Mouse (Mus musculus) neural tube, embryonic 13.5 days (tissue): ENCODE measurements at regions not wholly inside any gene's neighbourhood (a gene's known extent, or its start where the extent isn't known, plus 50 kb on each side); places are given as distances from the start of the nearest gene placed in this dataset.

Experiments
- ATAC-seq: fragments of 200-750 bp; cut with Nextera tagmentation; 2 replicates; pipeline ENCODE4 v1.8.0; 2017; ENCODE audit warnings: low read depth, mild to moderate bottlenecking, moderate TSS enrichment, moderate library complexity
- H3K27ac ChIP-seq: fragments of 300-500 bp; sonication (generic); replicated peaks from 2 replicates; pipeline ENCODE4 v1.5.1; 2015; ENCODE audit warnings: moderate library complexity, mild to moderate bottlenecking, inconsistent platforms
- H3K27me3 ChIP-seq: fragments of 300-500 bp; sonication (generic); 2 replicates; pipeline ENCODE4 v1.6.1; 2015; ENCODE audit warnings: mild to moderate bottlenecking, inconsistent platforms
- H3K36me3 ChIP-seq: fragments of 300-500 bp; sonication (generic); 2 replicates; pipeline ENCODE4 v1.6.1; 2015; ENCODE audit warnings: mild to moderate bottlenecking, inconsistent platforms
- H3K4me1 ChIP-seq: fragments of 300-500 bp; sonication (generic); replicated peaks from 2 replicates; pipeline ENCODE4 v1.6.1; 2015; ENCODE audit warnings: inconsistent platforms
- H3K4me2 ChIP-seq: fragments of 300-500 bp; sonication (generic); 2 replicates; pipeline ENCODE4 v1.6.1; 2015; ENCODE audit warnings: inconsistent platforms, mild to moderate bottlenecking, moderate library complexity
- H3K4me3 ChIP-seq: fragments of 300-500 bp; sonication (generic); 2 replicates; pipeline ENCODE4 v1.5.1; 2015; ENCODE audit warnings: mild to moderate bottlenecking, inconsistent platforms
- H3K9ac ChIP-seq: fragments of 300-500 bp; sonication (generic); 2 replicates; pipeline ENCODE4 v1.6.1; 2015; ENCODE audit warnings: moderate library complexity, mild to moderate bottlenecking, inconsistent platforms
- H3K9me3 ChIP-seq: fragments of 300-500 bp; sonication (generic); 2 replicates; pipeline ENCODE4 v1.6.1; 2016; ENCODE audit warnings: inconsistent platforms
- WGBS: fragments of 180-500 bp; shearing (Covaris S2); methylation state at CpG from one replicate; pipeline ENCODE4 v1.1.7; 2015; 5-methylcytosine and 5-hydroxymethylcytosine counted together

DNA sequence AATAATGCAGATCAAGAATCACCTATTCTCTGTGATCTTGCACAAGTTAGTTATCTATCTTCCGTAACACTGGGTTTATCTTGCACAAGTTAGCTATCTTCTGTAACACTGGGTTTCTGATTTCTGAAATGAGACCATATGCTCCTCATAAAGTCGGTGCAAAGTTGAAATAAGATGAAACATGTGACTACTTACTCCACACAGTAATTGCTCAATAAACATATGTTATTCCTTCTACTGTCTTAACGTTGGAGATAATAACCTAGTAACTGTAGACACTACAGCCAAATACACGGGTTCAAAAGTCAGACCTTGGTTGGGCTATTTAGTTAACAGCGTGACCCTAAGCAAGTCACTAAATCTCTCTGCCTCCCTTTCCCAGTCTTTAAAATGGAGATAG is 65.8 kb upstream of the Atp11b start:
- 83% methylated on average over 5 of the region's 5 CpGs for WGBS
- Histone ChIP-seq H3K9me3 (no peaks in the 10 kb centered on the region), H3K4me1 (no peaks in the 10 kb centered on the region), H3K27me3 (no peaks in the 10 kb centered on the region), H3K36me3 (no peaks in the 10 kb centered on the region), H3K4me3 (no peak overlapping the region), H3K4me2 (no peak overlapping the region), H3K9ac (no peak overlapping the region), H3K27ac (no peak overlapping the region)
- no peak for ATAC-seq

DNA sequence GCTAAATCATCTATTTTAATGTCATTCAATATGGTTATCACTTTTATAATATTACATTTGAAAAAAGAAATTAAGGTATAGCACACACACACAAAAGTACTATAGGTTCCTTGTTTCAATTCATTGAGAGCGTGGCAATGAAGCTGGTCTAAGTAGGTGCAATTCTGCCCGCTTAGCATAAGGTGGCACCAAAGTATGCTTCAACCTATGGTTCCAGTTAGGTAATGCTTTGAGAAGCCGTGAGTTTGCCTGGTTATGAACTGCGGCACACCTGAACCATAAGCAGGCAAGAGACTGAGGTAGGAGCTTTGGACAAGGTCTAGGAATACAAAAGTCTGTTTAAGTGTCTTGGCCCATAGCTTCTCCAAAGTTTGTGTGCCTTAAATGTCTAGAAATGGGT is 65.1 kb upstream of the Atp11b start:
- no peak overlapping the region for H3K4me3 ChIP-seq
- 29% methylated on average over 4 of the region's 4 CpGs for WGBS
- peak; percentile 50 for ATAC-seq
- H3K4me2 ChIP-seq = no peak overlapping the region
- no peaks in the 10 kb centered on the region for H3K27me3 ChIP-seq
- H3K9me3 ChIP-seq = no peaks in the 10 kb centered on the region
- H3K27ac ChIP-seq = no peak overlapping the region
- H3K36me3 ChIP-seq = no peaks in the 10 kb centered on the region
- H3K4me1 ChIP-seq = no peaks in the 10 kb centered on the region
- H3K9ac ChIP-seq = no peak overlapping the region

DNA sequence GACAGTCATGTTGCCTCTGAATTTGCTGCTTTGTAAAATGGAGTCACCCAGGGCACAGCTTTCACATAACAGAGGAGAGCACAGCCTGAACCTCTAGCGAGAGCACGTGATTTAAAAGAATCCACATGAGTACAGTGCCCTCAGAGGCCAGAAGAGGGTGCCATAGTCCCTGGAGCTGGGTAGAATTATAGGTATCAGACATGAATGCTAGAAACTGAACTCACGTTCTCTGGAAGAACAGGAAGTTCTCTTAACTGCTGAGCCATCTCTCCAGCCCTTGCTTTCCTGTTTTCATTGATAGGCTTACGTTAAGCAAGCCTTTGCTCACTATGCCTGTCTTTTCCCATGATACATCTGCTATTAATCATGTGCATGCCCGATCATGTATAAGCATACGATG is 60.9 kb upstream of the Atp11b start:
- no peak overlapping the region for H3K27ac ChIP-seq
- no peaks in the 10 kb centered on the region for H3K36me3 ChIP-seq
- H3K9ac ChIP-seq = no peak overlapping the region
- H3K4me3 ChIP-seq = no peak overlapping the region
- WGBS = 53% methylated on average over 6 of the region's 6 CpGs
- no peaks in the 10 kb centered on the region for H3K27me3 ChIP-seq
- ATAC-seq = no peak; the same call in 1 of the 2 replicates
- H3K4me1 ChIP-seq = no peaks in the 10 kb centered on the region
- H3K4me2 ChIP-seq = no peak overlapping the region
- H3K9me3 ChIP-seq = no peaks in the 10 kb centered on the region

DNA sequence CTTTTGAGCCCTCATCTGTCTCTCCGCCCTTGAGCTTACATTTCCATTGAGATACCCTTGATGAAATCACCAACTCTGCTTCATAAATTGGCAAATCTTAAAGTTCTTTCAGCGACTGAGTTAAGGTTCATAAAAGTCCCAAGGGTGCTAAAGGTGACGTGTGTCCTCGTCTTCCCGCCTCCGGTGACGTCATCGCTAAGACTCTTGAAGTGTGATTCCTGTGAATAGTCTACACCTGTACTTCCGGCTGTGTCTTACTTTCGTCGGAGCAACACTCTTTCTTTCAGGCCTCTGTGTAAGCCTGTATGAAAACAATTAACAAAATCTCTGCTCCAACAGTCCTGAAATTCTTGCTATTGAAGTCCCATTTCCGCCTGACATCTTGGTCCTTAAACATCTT is 60.4 kb upstream of the Atp11b start:
- Histone ChIP-seq H3K4me2 (no peak overlapping the region), H3K4me1 (no peaks in the 10 kb centered on the region), H3K27ac (no peak overlapping the region), H3K4me3 (no peak overlapping the region), H3K9ac (no peak overlapping the region), H3K27me3 (no peaks in the 10 kb centered on the region), H3K9me3 (no peaks in the 10 kb centered on the region), H3K36me3 (no peaks in the 10 kb centered on the region)
- ATAC-seq = no peak
- WGBS = 88% methylated on average over 12 of the region's 12 CpGs

DNA sequence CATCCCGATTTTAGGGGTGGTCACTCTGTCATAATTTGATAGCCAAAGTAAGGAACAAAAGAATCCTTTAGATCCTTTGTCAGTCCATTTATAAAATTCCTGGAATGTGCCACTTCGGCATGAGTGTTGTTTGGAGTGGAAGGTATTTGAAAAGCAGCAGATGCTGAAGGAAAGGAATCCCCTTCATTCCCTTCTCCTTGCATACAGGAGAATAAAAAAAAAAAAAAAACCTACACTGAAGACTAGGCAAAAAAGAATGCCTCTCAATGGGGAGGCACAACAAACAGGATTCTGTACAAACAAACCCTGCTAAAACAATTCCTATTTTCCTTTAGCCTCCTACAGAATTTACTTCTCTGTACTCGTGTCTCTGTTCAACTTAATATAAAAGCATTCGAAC is 59.7 kb upstream of the Atp11b start:
- H3K27ac ChIP-seq = no peak overlapping the region
- 78% methylated on average over 4 of the region's 4 CpGs for WGBS
- H3K4me3 ChIP-seq = no peak overlapping the region
- H3K4me2 ChIP-seq = no peak overlapping the region
- no peaks in the 10 kb centered on the region for H3K4me1 ChIP-seq
- H3K27me3 ChIP-seq = no peaks in the 10 kb centered on the region
- ATAC-seq = no peak
- H3K9me3 ChIP-seq = no peaks in the 10 kb centered on the region
- no peak overlapping the region for H3K9ac ChIP-seq
- no peaks in the 10 kb centered on the region for H3K36me3 ChIP-seq

DNA sequence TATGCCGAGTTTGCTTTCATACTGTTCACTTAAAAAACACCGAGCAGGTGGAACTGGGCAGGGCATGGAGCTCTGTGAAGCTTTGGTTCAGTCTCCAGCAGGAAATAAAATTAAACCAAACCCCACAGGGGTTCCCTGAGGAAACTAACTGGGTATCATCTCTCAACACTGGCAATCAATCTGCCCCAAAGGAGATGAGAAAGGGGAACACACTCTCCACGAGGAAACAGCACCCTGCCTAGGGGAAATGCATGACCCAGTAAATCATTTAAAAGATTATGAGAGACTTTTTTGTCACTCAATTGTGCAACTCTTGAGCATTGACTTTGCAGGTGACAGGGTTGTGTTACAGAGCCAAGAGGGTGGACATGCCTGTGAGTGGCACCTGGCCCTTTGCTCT is 58.0 kb upstream of the Atp11b start:
- Histone ChIP-seq H3K4me3 (no peak overlapping the region), H3K9ac (no peak overlapping the region), H3K9me3 (no peaks in the 10 kb centered on the region), H3K27me3 (no peaks in the 10 kb centered on the region), H3K27ac (no peak overlapping the region), H3K4me2 (no peak overlapping the region), H3K4me1 (no peaks in the 10 kb centered on the region), H3K36me3 (no peaks in the 10 kb centered on the region)
- WGBS = 70% methylated on average over 3 of the region's 3 CpGs
- no peak for ATAC-seq

DNA sequence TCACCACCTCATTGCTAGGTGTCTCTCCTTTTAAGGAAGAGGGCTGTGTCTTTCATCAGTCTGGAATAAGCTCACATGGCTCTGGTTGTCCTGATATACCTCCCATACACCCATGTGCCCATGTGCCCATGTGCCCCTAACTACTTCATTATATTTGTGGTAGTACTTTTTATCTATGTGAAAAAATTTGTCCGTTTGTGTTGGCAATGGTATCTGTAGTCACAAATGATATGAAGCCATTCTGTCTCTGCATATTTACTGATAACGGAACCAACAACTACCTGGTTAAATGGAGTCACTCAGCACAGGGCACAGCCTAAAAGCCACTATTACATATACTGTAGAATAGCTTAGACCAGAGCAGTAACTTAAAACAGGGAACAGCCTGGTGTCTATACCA is 54.6 kb upstream of the Atp11b start:
- Histone ChIP-seq H3K4me1 (no peaks in the 10 kb centered on the region), H3K9ac (no peak overlapping the region), H3K4me2 (no peak overlapping the region), H3K27me3 (no peaks in the 10 kb centered on the region), H3K36me3 (no peaks in the 10 kb centered on the region), H3K27ac (no peak overlapping the region), H3K4me3 (no peak overlapping the region), H3K9me3 (no peaks in the 10 kb centered on the region)
- no peak for ATAC-seq
- 88% methylated on average over 2 of the region's 2 CpGs for WGBS

DNA sequence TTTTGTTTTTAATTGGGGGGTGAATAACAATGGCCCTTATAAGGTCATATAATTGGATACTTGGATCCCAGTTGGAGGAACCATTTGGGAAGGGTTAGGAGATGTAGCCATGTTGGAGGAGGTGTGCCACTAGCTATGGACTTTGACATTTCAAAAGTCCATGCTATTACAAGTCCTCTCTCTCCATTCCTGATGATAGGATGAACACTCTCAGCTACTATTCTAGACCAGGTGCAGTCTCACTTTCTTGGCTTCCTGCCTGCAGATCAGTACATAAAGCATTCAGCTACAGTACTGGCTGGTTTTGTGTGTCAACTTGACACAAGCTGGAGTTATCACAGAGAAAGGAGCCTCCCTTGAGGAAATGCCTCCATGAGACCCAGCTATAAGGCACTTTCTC is 53.9 kb upstream of the Atp11b start:
- Histone ChIP-seq H3K9me3 (no peaks in the 10 kb centered on the region), H3K36me3 (no peaks in the 10 kb centered on the region), H3K27ac (no peak overlapping the region), H3K27me3 (no peaks in the 10 kb centered on the region), H3K4me1 (no peaks in the 10 kb centered on the region), H3K4me3 (no peak overlapping the region), H3K9ac (no peak overlapping the region), H3K4me2 (no peak overlapping the region)
- ATAC-seq = no peak

DNA sequence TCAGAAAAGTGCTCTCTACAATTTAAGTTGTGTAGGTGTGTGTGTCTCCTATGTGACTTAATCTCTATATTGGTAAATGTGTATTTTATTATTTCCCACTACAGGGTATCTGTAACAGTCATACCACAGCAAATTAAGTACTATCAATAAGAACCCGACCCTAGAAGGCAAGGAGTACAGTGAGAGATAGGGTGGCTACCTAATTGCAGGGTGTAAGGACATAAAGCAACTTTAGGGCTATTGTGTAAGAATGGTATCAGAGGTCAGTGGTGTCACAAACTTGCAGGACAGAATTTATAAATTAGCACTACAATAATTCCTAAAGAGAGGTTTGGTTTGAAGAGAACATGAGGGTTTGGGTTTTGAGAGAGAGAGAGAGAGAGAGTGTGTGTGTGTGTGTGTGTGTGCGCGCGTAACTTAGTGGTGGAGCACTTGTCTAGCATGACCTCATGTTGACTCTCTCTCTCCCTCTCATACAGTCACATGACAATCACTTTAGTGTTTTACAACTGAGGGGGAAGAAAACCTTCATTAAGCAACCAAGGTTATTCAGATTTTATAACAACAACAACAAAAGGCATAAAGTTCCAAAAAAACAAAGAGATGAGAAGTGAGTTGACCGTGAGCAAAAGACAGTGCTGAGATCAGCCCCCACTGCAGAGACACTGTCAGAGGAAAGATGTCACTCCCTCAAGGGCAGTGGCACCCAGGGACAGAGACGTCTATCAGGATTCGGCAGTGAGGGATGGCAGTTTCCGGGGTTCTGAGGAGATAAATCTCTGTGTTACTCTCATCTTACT is 50.2 kb upstream of the Atp11b start:
- H3K4me3 ChIP-seq = no peak overlapping the region
- H3K4me2 ChIP-seq = no peak overlapping the region
- no peaks in the 10 kb centered on the region for H3K4me1 ChIP-seq
- H3K27ac ChIP-seq = no peak overlapping the region
- H3K9ac ChIP-seq = no peak overlapping the region
- 48% methylated on average over 8 of the region's 8 CpGs for WGBS
- H3K27me3 ChIP-seq = no peaks in the 10 kb centered on the region
- no peaks in the 10 kb centered on the region for H3K36me3 ChIP-seq
- no peak for ATAC-seq
- no peaks in the 10 kb centered on the region for H3K9me3 ChIP-seq
